Mouse (Mus musculus) neural tube, embryonic 11.5 days (tissue): ENCODE results near the gene Mrpl52. TPM values are rescaled to one million over a fixed set of nuclear protein-coding genes. Genes with fewer than 3 reads are reported as not detected.

Source experiments
- ATAC-seq: fragments of 200-750 bp; cut with Nextera tagmentation; 2 replicates; pipeline ENCODE4 v1.8.0; 2017; ENCODE audit warnings: moderate number of reproducible peaks, mild to moderate bottlenecking, moderate TSS enrichment, moderate library complexity; ENCODE audit not compliant: insufficient read depth, low FRiP score, low TSS enrichment
- DNase-seq: peaks from one replicate; pipeline ENCODE4 v3.0.0-alpha.2; 2015; ENCODE audit warnings: low spot score
- H3K27ac ChIP-seq: fragments of 300-500 bp; sonication (generic); 2 replicates; pipeline ENCODE4 v1.5.1; 2014; ENCODE audit warnings: low read depth, mild to moderate bottlenecking, low read length
- H3K27me3 ChIP-seq: fragments of 300-500 bp; sonication (generic); 2 replicates; pipeline ENCODE4 v1.6.1; 2014; ENCODE audit warnings: mild to moderate bottlenecking, low read length, mixed read lengths; ENCODE audit not compliant: control insufficient read depth, insufficient read depth
- H3K36me3 ChIP-seq: fragments of 300-500 bp; sonication (generic); 2 replicates; pipeline ENCODE4 v1.6.1; 2014; ENCODE audit warnings: mild to moderate bottlenecking, low read length, moderate library complexity, mixed read lengths; ENCODE audit not compliant: control insufficient read depth, insufficient read depth
- H3K4me1 ChIP-seq: fragments of 300-500 bp; sonication (generic); 2 replicates; pipeline ENCODE4 v1.6.1; 2014; ENCODE audit warnings: low read length, mixed read lengths; ENCODE audit not compliant: control insufficient read depth, insufficient read depth
- H3K4me2 ChIP-seq: fragments of 300-500 bp; sonication (generic); 2 replicates; pipeline ENCODE4 v1.6.1; 2014; ENCODE audit warnings: low read depth, mild to moderate bottlenecking, moderate library complexity
- H3K4me3 ChIP-seq: fragments of 300-500 bp; sonication (generic); 2 replicates; pipeline ENCODE4 v1.5.1; 2014; ENCODE audit warnings: low read depth, low read length
- H3K9ac ChIP-seq: fragments of 300-500 bp; sonication (generic); 2 replicates; pipeline ENCODE4 v1.6.1; 2014; ENCODE audit warnings: mild to moderate bottlenecking, low read length
- H3K9me3 ChIP-seq: fragments of 300-500 bp; sonication (generic); 2 replicates; pipeline ENCODE4 v1.6.1; 2016; ENCODE audit warnings: low read length; ENCODE audit not compliant: control insufficient read depth
- WGBS: fragments of 180-500 bp; shearing (Covaris S2); extraction: QIAGEN DNeasy Blood & Tissue Kit; methylation state at CpG from one replicate; pipeline ENCODE4 v1.1.7; 2014; 5-methylcytosine and 5-hydroxymethylcytosine counted together
- polyA plus RNA-seq: library from polyadenylated mRNA; unstranded; fragments of >200 nt; fragmentation: Nextera tagmentation; extraction: Ambion mirVana; gene quantifications from 2 replicates; pipeline ENCODE4 v1.2.1, GENCODE M21; 2014

Gene Mrpl52
- polyA plus RNA-seq: 190 and 216 TPM in 2 replicates

- Histone ChIP-seq H3K4me1 (peaks cover 15% of the 10 kb centered on the region), H3K27ac (peak within 1 kb of the TSS; percentile 67), H3K9me3 (no peaks in the 10 kb centered on the region), H3K36me3 (no peaks in the 10 kb centered on the region), H3K27me3 (no peaks in the 10 kb centered on the region), H3K4me2 (peak within 1 kb of the TSS; percentile 48), H3K4me3 (peak within 1 kb of the TSS; percentile 89), H3K9ac (peak within 1 kb of the TSS; percentile 87)
- 1% methylated on average over 48 of the region's 48 CpGs for WGBS
- ATAC-seq (peak; percentile 80), DNase-seq (peak; percentile 94)
Observed at GRCm38 (mm10) chr14:54426689-54427398, at the start of gene Mrpl52. Mrpl52 (plus strand) TSS chr14:54426909.

GRCm38 (mm10) chr14:54377166-54377565 is 49.5 kb upstream of the Mrpl52 start:
- WGBS: 93% methylated on average over 6 of the region's 6 CpGs
- Histone ChIP-seq H3K4me2 (no peak overlapping the region), H3K27me3 (no peaks in the 10 kb centered on the region), H3K27ac (no peak overlapping the region), H3K4me3 (no peak overlapping the region), H3K4me1 (no peaks in the 10 kb centered on the region), H3K9ac (no peak overlapping the region), H3K36me3 (no peaks in the 10 kb centered on the region), H3K9me3 (no peaks in the 10 kb centered on the region)
- ATAC-seq: no peak
- DNase-seq: no peak

GRCm38 (mm10) chr14:54379571-54379970 is 47.1 kb upstream of the Mrpl52 start:
- WGBS: 72% methylated on average over 13 of the region's 13 CpGs
- H3K36me3 ChIP-seq: no peaks in the 10 kb centered on the region

GRCm38 (mm10) chr14:54380616-54381015 is 46.1 kb upstream of the Mrpl52 start:
- no peaks in the 10 kb centered on the region for H3K36me3 ChIP-seq
- no peaks in the 10 kb centered on the region for H3K27me3 ChIP-seq
- H3K9me3 ChIP-seq: no peaks in the 10 kb centered on the region
- ATAC-seq (no peak), DNase-seq (no peak)
- H3K4me1 ChIP-seq: 0 out of 2 replicates have a peak, but pooled peaks cover 4% of the 10 kb centered on the region
- H3K4me3 ChIP-seq: no peak overlapping the region
- no peak overlapping the region for H3K27ac ChIP-seq
- 69% methylated on average over 4 of the region's 4 CpGs for whole genome bisulfite sequencing
- no peak overlapping the region for H3K9ac ChIP-seq
- H3K4me2 ChIP-seq: no peak overlapping the region

More at GRCm38 (mm10) chr14:54379571-54379970, 47.1 kb upstream of the Mrpl52 start:
- Histone ChIP-seq H3K27me3 (no peaks in the 10 kb centered on the region), H3K9ac (no peak overlapping the region), H3K9me3 (no peaks in the 10 kb centered on the region), H3K4me1 (0 out of 2 replicates have a peak, but pooled peaks cover 4% of the 10 kb centered on the region), H3K4me2 (no peak overlapping the region), H3K27ac (no peak overlapping the region), H3K4me3 (no peak overlapping the region)
- no peak for DNase-seq
- no peak for ATAC-seq

- Histone ChIP-seq H3K4me3 (no peak overlapping the region), H3K4me2 (no peak overlapping the region), H3K4me1 (0 out of 2 replicates have a peak, but pooled peaks cover 4% of the 10 kb centered on the region), H3K9ac (no peak overlapping the region), H3K36me3 (no peaks in the 10 kb centered on the region), H3K27me3 (no peaks in the 10 kb centered on the region), H3K9me3 (no peaks in the 10 kb centered on the region), H3K27ac (no peak overlapping the region)
- ATAC-seq (no peak), DNase-seq (no peak)
- 80% methylated on average over 10 of the region's 10 CpGs for WGBS
Observed at GRCm38 (mm10) chr14:54381816-54382215, 44.9 kb upstream of the Mrpl52 start.

DNA sequence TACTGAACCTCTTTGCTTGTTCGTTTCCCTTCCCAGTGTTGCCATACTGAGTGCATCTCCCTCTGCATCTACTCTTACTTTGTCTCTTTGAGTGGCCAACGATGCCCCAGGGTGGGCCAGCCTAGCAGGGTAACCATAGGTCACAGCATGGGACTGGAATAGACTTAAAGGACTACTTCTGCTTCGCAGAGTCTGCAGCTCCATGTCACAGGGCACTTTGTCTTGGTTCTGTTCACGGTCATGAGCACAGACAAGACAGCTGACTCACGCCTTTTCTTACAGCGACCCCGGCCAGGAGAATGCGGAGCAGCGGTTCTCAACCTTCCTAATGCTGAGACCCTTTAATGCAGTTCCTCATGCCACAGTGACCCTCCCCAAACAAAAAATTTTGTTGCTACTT is 44.1 kb upstream of the Mrpl52 start:
- H3K27ac ChIP-seq: no peak overlapping the region
- H3K36me3 ChIP-seq: no peaks in the 10 kb centered on the region
- no peak for ATAC-seq
- no peaks in the 10 kb centered on the region for H3K27me3 ChIP-seq
- H3K9me3 ChIP-seq: no peaks in the 10 kb centered on the region
- H3K4me2 ChIP-seq: no peak overlapping the region
- 0 out of 2 replicates have a peak, but pooled peaks cover 4% of the 10 kb centered on the region for H3K4me1 ChIP-seq
- no peak for DNase-seq
- H3K9ac ChIP-seq: no peak overlapping the region
- no peak overlapping the region for H3K4me3 ChIP-seq
- whole genome bisulfite sequencing: 58% methylated on average over 9 of the region's 9 CpGs

GRCm38 (mm10) chr14:54383355-54383771 is 43.3 kb upstream of the Mrpl52 start:
- no peak for ATAC-seq
- 66% methylated on average over 4 of the region's 4 CpGs for WGBS
- H3K9me3 ChIP-seq: no peaks in the 10 kb centered on the region

DNA sequence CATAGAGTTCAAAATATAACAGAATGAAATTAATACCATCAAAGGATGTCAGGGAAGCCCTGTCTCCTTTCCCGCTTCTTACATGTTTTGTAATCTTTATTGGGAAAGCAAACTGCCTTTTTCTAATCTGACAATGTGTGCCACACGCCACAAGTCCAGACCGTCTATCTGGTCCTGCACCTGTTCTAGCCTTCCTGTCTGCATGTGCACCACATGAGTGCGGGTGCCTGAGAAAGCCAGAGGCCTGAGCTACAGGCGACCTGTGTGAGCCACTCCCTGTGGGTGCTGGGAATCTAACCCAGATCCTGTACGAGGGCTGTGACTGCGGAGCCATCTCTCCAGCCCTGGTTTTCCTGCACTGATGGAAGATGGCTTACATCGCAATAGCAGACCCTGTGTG is 42.3 kb upstream of the Mrpl52 start:
- 0 out of 2 replicates have a peak, but pooled peaks cover 4% of the 10 kb centered on the region for H3K4me1 ChIP-seq
- H3K36me3 ChIP-seq: no peaks in the 10 kb centered on the region
- no peaks in the 10 kb centered on the region for H3K27me3 ChIP-seq
- WGBS: 92% methylated on average over 8 of the region's 8 CpGs
- H3K9me3 ChIP-seq: no peaks in the 10 kb centered on the region
- H3K4me3 ChIP-seq: no peak overlapping the region
- ATAC-seq (no peak), DNase-seq (no peak)
- H3K4me2 ChIP-seq: no peak overlapping the region
- H3K27ac ChIP-seq: no peak overlapping the region
- no peak overlapping the region for H3K9ac ChIP-seq

More at GRCm38 (mm10) chr14:54383355-54383771, 43.3 kb upstream of the Mrpl52 start:
- no peaks in the 10 kb centered on the region for H3K27me3 ChIP-seq
- H3K27ac ChIP-seq: no peak overlapping the region
- DNase-seq: no peak
- H3K4me3 ChIP-seq: no peak overlapping the region
- H3K36me3 ChIP-seq: no peaks in the 10 kb centered on the region
- no peak overlapping the region for H3K4me2 ChIP-seq
- 0 out of 2 replicates have a peak, but pooled peaks cover 4% of the 10 kb centered on the region for H3K4me1 ChIP-seq
- no peak overlapping the region for H3K9ac ChIP-seq
